Mouse (Mus musculus) liver, embryonic 14.5 days (tissue): ENCODE results near the gene Gm45785. TPM values are rescaled to one million over a fixed set of nuclear protein-coding genes. Genes with fewer than 3 reads are reported as not detected.

Source experiments
- ATAC-seq: fragments of 200-750 bp; cut with Nextera tagmentation; 2 replicates; pipeline ENCODE4 v1.8.0; 2017; ENCODE audit warnings: moderate number of reproducible peaks, mild to moderate bottlenecking, moderate library complexity; ENCODE audit not compliant: insufficient read depth
- DNase-seq, 3 experiments: peaks; one replicate each; pipeline ENCODE4 v3.0.0-alpha.2; 2012 to 2013; ENCODE audit warnings: low read depth in 3 of 3, low spot score in 3 of 3
- H3K27ac ChIP-seq: fragments of 300-500 bp; sonication (generic); 2 replicates; pipeline ENCODE4 v1.5.1; 2014; ENCODE audit warnings: moderate library complexity, mild to moderate bottlenecking, control low read depth, inconsistent platforms
- H3K27me3 ChIP-seq: fragments of 300-500 bp; sonication (generic); 2 replicates; pipeline ENCODE4 v1.6.1; 2014; ENCODE audit warnings: mild to moderate bottlenecking, low read length, moderate library complexity; ENCODE audit not compliant: control insufficient read depth, insufficient read depth
- H3K36me3 ChIP-seq: fragments of 300-500 bp; sonication (generic); replicated peaks from 2 replicates; pipeline ENCODE4 v1.6.1; 2014; ENCODE audit warnings: low read depth; ENCODE audit not compliant: control insufficient read depth, insufficient read depth
- H3K4me1 ChIP-seq, 2 experiments: fragments of 200-500 bp in 1 of 2; fragments of 300-500 bp in 1 of 2; sonication (generic) in 1 of 2; replicated peaks; 2 replicates each; pipeline ENCODE4 v1.6.1; 2012 to 2014; ENCODE audit warnings: antibody characterized with exemption in 1 of 2, inconsistent platforms in 1 of 2, low read length in 1 of 2; ENCODE audit not compliant: control insufficient read depth in 2 of 2, insufficient read depth in 2 of 2
- H3K4me2 ChIP-seq: fragments of 300-500 bp; sonication (generic); 2 replicates; pipeline ENCODE4 v1.6.1; 2014; ENCODE audit warnings: low read depth, mild to moderate bottlenecking, control low read depth, moderate library complexity
- H3K4me3 ChIP-seq, 2 experiments: fragments of 200-500 bp in 1 of 2; fragments of 300-500 bp in 1 of 2; sonication (generic) in 1 of 2; 2 replicates each; pipeline ENCODE4 v1.5.1; 2012 to 2014; ENCODE audit warnings: low read depth in 2 of 2, low read length in 2 of 2, mild to moderate bottlenecking in 2 of 2, control low read depth in 1 of 2, inconsistent platforms in 1 of 2, moderate library complexity in 1 of 2; ENCODE audit not compliant: insufficient read depth in 1 of 2
- H3K9ac ChIP-seq: fragments of 300-500 bp; sonication (generic); replicated peaks from 2 replicates; pipeline ENCODE4 v1.6.1; 2014; ENCODE audit warnings: mild to moderate bottlenecking, control low read depth, moderate library complexity
- H3K9me3 ChIP-seq: fragments of 300-500 bp; sonication (generic); 2 replicates; pipeline ENCODE4 v1.6.1; 2016; ENCODE audit warnings: low read length, mixed read lengths; ENCODE audit not compliant: control insufficient read depth
- CTCF ChIP-seq: IDR thresholded peaks from 2 replicates; pipeline ENCODE4 v1.5.1; 2016; ENCODE audit warnings: antibody characterized with exemption, low read depth, control low read depth
- EP300 ChIP-seq: IDR thresholded peaks from 2 replicates; pipeline ENCODE4 v1.6.1; 2016; ENCODE audit warnings: antibody characterized with exemption, low read depth
- WGBS: fragments of 180-500 bp; shearing (Covaris S2); extraction: QIAGEN DNeasy Blood & Tissue Kit; methylation state at CpG from one replicate; pipeline ENCODE4 v1.1.7; 2014; ENCODE audit not compliant: insufficient replicate concordance; 5-methylcytosine and 5-hydroxymethylcytosine counted together
- polyA plus RNA-seq, 2 experiments: library from polyadenylated mRNA; depleted of rRNA in 1 of 2; stranded (reverse) in 1 of 2; unstranded in 1 of 2; fragments of >200 nt; fragmentation: Nextera tagmentation in 1 of 2; extraction: Ambion mirVana in 1 of 2; gene quantifications; 2 replicates each; pipeline versions ENCODE4 v1.2.1 to v1.2.3; 2012 to 2014

The Gm45785 gene
- polyA plus RNA-seq, 2 experiments, result not detected

GRCm38 (mm10) chr7:140793541-140793940 lies 62.6 kb downstream of the Gm45785 start:
- H3K9me3 ChIP-seq, result no peaks in the 10 kb centered on the region
- TF ChIP-seq EP300 (no peak), CTCF (no peak)
- H3K27ac ChIP-seq, result no peak overlapping the region
- no peak for ATAC-seq
- H3K27me3 ChIP-seq, result no peaks in the 10 kb centered on the region
- no peak for DNase-seq
- no peak overlapping the region for H3K9ac ChIP-seq
- no peak overlapping the region for H3K4me2 ChIP-seq
- H3K4me3 ChIP-seq, result no peak overlapping the region
- H3K4me1 ChIP-seq, result no peaks in the 10 kb centered on the region
- no peaks in the 10 kb centered on the region for H3K36me3 ChIP-seq
- 46% methylated on average over 4 of the region's 4 CpGs for WGBS

DNA sequence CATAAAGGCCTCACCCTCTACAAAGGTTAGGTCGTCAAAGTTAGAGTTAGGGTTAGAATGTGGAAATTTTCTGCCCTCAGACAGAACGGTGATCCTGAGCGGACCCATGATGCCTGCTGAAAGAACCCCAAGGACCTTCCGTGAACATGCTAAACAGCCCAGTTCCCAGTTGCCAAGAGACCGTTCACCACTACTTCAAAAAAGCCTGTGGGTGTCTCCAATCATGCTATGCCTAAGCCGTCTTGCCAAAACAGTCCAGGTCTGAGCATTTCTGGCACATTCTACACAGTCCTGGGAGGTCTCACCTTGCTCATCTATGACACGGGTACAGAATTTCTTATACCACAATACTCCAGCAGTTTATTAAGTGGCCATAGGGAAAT lies 68.1 kb downstream of the Gm45785 start:
- no peak overlapping the region for H3K4me2 ChIP-seq
- H3K27me3 ChIP-seq, result no peaks in the 10 kb centered on the region
- H3K4me3 ChIP-seq, result no peak overlapping the region
- no peaks in the 10 kb centered on the region for H3K9me3 ChIP-seq
- H3K9ac ChIP-seq, result no peak overlapping the region
- H3K27ac ChIP-seq, result no peak overlapping the region
- TF ChIP-seq CTCF (no peak), EP300 (no peak)
- ATAC-seq (no peak), DNase-seq (no peak)
- no peaks in the 10 kb centered on the region for H3K36me3 ChIP-seq
- H3K4me1 ChIP-seq, result no peaks in the 10 kb centered on the region
- WGBS, result 62% methylated on average over 7 of the region's 7 CpGs

DNA sequence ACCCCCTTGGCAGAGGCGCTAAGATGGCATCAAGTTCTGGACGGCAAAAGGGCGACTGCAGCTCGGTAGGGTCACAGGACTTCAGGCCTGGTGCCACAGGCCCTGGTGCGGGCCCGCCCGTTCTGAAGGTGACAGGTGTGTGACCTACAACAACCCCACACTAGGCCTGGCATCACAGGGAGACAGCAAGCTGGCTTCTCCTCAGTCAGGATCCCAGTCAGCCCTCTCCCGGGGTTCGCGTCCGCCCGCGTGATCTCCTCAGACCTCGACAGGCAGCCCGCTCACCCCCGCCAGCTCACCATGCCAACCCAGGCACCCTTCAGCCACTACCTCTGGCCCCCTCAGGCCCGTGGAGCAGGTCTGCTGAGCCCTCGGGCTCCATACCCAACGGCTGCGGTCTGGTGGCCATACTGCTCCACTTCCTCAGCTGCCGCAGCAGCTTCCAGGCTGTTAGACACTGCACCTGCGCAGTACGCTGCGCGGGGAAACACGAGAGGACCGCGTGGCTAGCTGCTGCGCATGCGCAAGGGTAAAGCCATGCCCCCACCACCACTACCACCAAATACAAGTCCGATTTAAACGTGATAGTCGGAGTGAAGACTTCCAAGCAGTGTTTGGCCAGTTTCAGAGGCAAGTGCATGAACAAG lies 68.6 kb downstream of the Gm45785 start, which contains the start of gene Syce1:
Gene Syce1 (minus strand): TSS at position 447 of the 647 bp plus-strand sequence.
- Histone ChIP-seq H3K4me3 (no peak within 1 kb of the TSS), H3K36me3 (no peaks in the 10 kb centered on the region), H3K9ac (no peak within 1 kb of the TSS), H3K27me3 (no peaks in the 10 kb centered on the region), H3K9me3 (no peaks in the 10 kb centered on the region), H3K4me2 (no peak within 1 kb of the TSS), H3K4me1 (no peaks in the 10 kb centered on the region), H3K27ac (no peak within 1 kb of the TSS)
- 68% methylated on average over 33 of the region's 33 CpGs for WGBS
- DNase-seq, result no peak
- no peak for ATAC-seq
- TF ChIP-seq CTCF, result no peak
- no peak for TF ChIP-seq EP300

DNA sequence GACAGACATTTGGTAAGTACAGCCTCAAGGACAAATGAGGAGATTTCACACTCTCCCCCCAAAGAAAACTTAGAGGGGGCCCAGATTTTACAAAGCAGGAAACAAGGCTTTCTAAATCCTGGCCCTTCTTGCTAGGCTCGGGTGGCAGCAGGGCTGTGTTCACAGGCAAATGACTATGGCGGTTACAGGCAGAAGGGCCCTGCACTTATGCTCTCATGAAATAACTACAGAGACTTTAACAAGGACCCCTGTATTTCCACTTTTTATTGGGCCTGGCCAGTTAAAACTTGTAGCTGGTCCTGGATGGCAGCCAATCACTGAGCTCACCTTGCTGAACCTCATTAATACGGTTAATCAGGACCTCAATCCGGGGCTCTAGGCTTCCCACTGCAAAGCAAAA lies 75.6 kb downstream of the Gm45785 start:
- ATAC-seq (no peak), DNase-seq (no peak)
- no peak overlapping the region for H3K4me3 ChIP-seq
- no peaks in the 10 kb centered on the region for H3K27me3 ChIP-seq
- 59% methylated on average over 4 of the region's 4 CpGs for WGBS
- H3K36me3 ChIP-seq, result no peaks in the 10 kb centered on the region
- H3K9ac ChIP-seq, result no peak overlapping the region
- no peak overlapping the region for H3K4me2 ChIP-seq
- no peaks in the 10 kb centered on the region for H3K4me1 ChIP-seq
- no peak for TF ChIP-seq EP300
- no peak for TF ChIP-seq CTCF
- no peak overlapping the region for H3K27ac ChIP-seq
- no peaks in the 10 kb centered on the region for H3K9me3 ChIP-seq

Other genes with a start within 250 kb of the Gm45785 start
- gene Olfr61, start 227.4 kb downstream of the Gm45785 start, polyA plus RNA-seq (2012; rRNA removed), result not detected in 2 replicates
- gene Olfr61, start 227.4 kb downstream of the Gm45785 start, polyA plus RNA-seq (2014; fragmentation: Nextera tagmentation; extraction: Ambion mirVana), result not detected in 2 replicates
- gene Olfr53, start 209.9 kb downstream of the Gm45785 start, polyA plus RNA-seq (2012; rRNA removed), result not detected in 2 replicates
- not detected in 2 replicates for gene Olfr53, start 209.9 kb downstream of the Gm45785 start, polyA plus RNA-seq (2014; fragmentation: Nextera tagmentation; extraction: Ambion mirVana)
- gene Olfr539, start 196.4 kb downstream of the Gm45785 start, polyA plus RNA-seq (2012; rRNA removed), result not detected in 2 replicates
- not detected in 2 replicates for gene Olfr539, start 196.4 kb downstream of the Gm45785 start, polyA plus RNA-seq (2014; fragmentation: Nextera tagmentation; extraction: Ambion mirVana)
- not detected in 2 replicates for gene Olfr45, start 174.4 kb downstream of the Gm45785 start, polyA plus RNA-seq (2012; rRNA removed)
- gene Olfr45, start 174.4 kb downstream of the Gm45785 start, polyA plus RNA-seq (2014; fragmentation: Nextera tagmentation; extraction: Ambion mirVana), result not detected in 2 replicates
- not detected in 2 replicates for gene Olfr541, start 159.1 kb downstream of the Gm45785 start, polyA plus RNA-seq (2012; rRNA removed)
- gene Olfr541, start 159.1 kb downstream of the Gm45785 start, polyA plus RNA-seq (2014; fragmentation: Nextera tagmentation; extraction: Ambion mirVana), result not detected in 2 replicates
- 0.07 and 0.14 TPM in 2 replicates for gene Cyp2e1, start 92.6 kb downstream of the Gm45785 start, polyA plus RNA-seq (2012; rRNA removed)
- gene Cyp2e1, start 92.6 kb downstream of the Gm45785 start, polyA plus RNA-seq (2014; fragmentation: Nextera tagmentation; extraction: Ambion mirVana), result 0.17 and 0.18 TPM in 2 replicates
- gene Syce1, start 68.5 kb downstream of the Gm45785 start, polyA plus RNA-seq (2012; rRNA removed), result 0.08 and 0.09 TPM in 2 replicates
- gene Syce1, start 68.5 kb downstream of the Gm45785 start, polyA plus RNA-seq (2014; fragmentation: Nextera tagmentation; extraction: Ambion mirVana), result not detected in 2 replicates
- 0.06 and 0.10 TPM in 2 replicates for gene Zfp941, start 34.2 kb downstream of the Gm45785 start, polyA plus RNA-seq (2012; rRNA removed)
- gene Zfp941, start 34.2 kb downstream of the Gm45785 start, polyA plus RNA-seq (2014; fragmentation: Nextera tagmentation; extraction: Ambion mirVana), result 0.10 and 0.25 TPM in 2 replicates
- gene Urah, start 21.3 kb downstream of the Gm45785 start, polyA plus RNA-seq (2012; rRNA removed), result 8.3 and 9.1 TPM in 2 replicates
- 19.3 and 22.8 TPM in 2 replicates for gene Urah, start 21.3 kb downstream of the Gm45785 start, polyA plus RNA-seq (2014; fragmentation: Nextera tagmentation; extraction: Ambion mirVana)
- gene Scgb1c1, start 10.8 kb downstream of the Gm45785 start, polyA plus RNA-seq (2012; rRNA removed), result not detected in 2 replicates
- not detected in 2 replicates for gene Scgb1c1, start 10.8 kb downstream of the Gm45785 start, polyA plus RNA-seq (2014; fragmentation: Nextera tagmentation; extraction: Ambion mirVana)
- gene Odf3, start 8.5 kb downstream of the Gm45785 start, polyA plus RNA-seq (2012; rRNA removed), result not detected in 2 replicates
- gene Odf3, start 8.5 kb downstream of the Gm45785 start, polyA plus RNA-seq (2014; fragmentation: Nextera tagmentation; extraction: Ambion mirVana), result not detected in 2 replicates
- gene Ric8a, start 626 bp upstream of the Gm45785 start, polyA plus RNA-seq (2012; rRNA removed), result 14.4 and 17.9 TPM in 2 replicates
- 19.1 and 19.7 TPM in 2 replicates for gene Ric8a, start 626 bp upstream of the Gm45785 start, polyA plus RNA-seq (2014; fragmentation: Nextera tagmentation; extraction: Ambion mirVana)
- 8.3 and 11.6 TPM in 2 replicates for gene Bet1l, start 1.2 kb upstream of the Gm45785 start, polyA plus RNA-seq (2012; rRNA removed)
- gene Bet1l, start 1.2 kb upstream of the Gm45785 start, polyA plus RNA-seq (2014; fragmentation: Nextera tagmentation; extraction: Ambion mirVana), result 20.6 and 21.1 TPM in 2 replicates
- 39.8 and 50.8 TPM in 2 replicates for gene Psmd13, start 25.6 kb upstream of the Gm45785 start, polyA plus RNA-seq (2012; rRNA removed)
- gene Psmd13, start 25.6 kb upstream of the Gm45785 start, polyA plus RNA-seq (2014; fragmentation: Nextera tagmentation; extraction: Ambion mirVana), result 90.5 and 92.6 TPM in 2 replicates
- 13.7 and 14.0 TPM in 2 replicates for gene Sirt3, start 26.0 kb upstream of the Gm45785 start, polyA plus RNA-seq (2012; rRNA removed)
- 14.4 and 14.7 TPM in 2 replicates for gene Sirt3, start 26.0 kb upstream of the Gm45785 start, polyA plus RNA-seq (2014; fragmentation: Nextera tagmentation; extraction: Ambion mirVana)
- gene Cox8b, start 44.1 kb upstream of the Gm45785 start, polyA plus RNA-seq (2012; rRNA removed), result not detected in 2 replicates
- not detected in 2 replicates for gene Cox8b, start 44.1 kb upstream of the Gm45785 start, polyA plus RNA-seq (2014; fragmentation: Nextera tagmentation; extraction: Ambion mirVana)
- gene Nlrp6, start 64.6 kb upstream of the Gm45785 start, polyA plus RNA-seq (2012; rRNA removed), result 6.3 and 6.5 TPM in 2 replicates
- 2.6 and 3.2 TPM in 2 replicates for gene Nlrp6, start 64.6 kb upstream of the Gm45785 start, polyA plus RNA-seq (2014; fragmentation: Nextera tagmentation; extraction: Ambion mirVana)
- 7.2 TPM in 2 replicates for gene Pgghg, start 85.1 kb upstream of the Gm45785 start, polyA plus RNA-seq (2012; rRNA removed)
- 4.5 and 4.9 TPM in 2 replicates for gene Pgghg, start 85.1 kb upstream of the Gm45785 start, polyA plus RNA-seq (2014; fragmentation: Nextera tagmentation; extraction: Ambion mirVana)
- 0.17 and 0.33 TPM in 2 replicates for gene Ifitm5, start 94.0 kb upstream of the Gm45785 start, polyA plus RNA-seq (2012; rRNA removed)
- gene Ifitm5, start 94.0 kb upstream of the Gm45785 start, polyA plus RNA-seq (2014; fragmentation: Nextera tagmentation; extraction: Ambion mirVana), result 0.30 and 0.32 TPM in 2 replicates
- not detected in 2 replicates for gene Gm45717, start 99.6 kb upstream of the Gm45785 start, polyA plus RNA-seq (2012; rRNA removed)
- gene Gm45717, start 99.6 kb upstream of the Gm45785 start, polyA plus RNA-seq (2014; fragmentation: Nextera tagmentation; extraction: Ambion mirVana), result not detected in 2 replicates
- 217 and 258 TPM in 2 replicates for gene Ifitm2, start 99.7 kb upstream of the Gm45785 start, polyA plus RNA-seq (2012; rRNA removed)
- 405 and 432 TPM in 2 replicates for gene Ifitm2, start 99.7 kb upstream of the Gm45785 start, polyA plus RNA-seq (2014; fragmentation: Nextera tagmentation; extraction: Ambion mirVana)
- 34.2 and 35.7 TPM in 2 replicates for gene Ifitm1, start 110.9 kb upstream of the Gm45785 start, polyA plus RNA-seq (2012; rRNA removed)
- gene Ifitm1, start 110.9 kb upstream of the Gm45785 start, polyA plus RNA-seq (2014; fragmentation: Nextera tagmentation; extraction: Ambion mirVana), result 20.2 and 30.9 TPM in 2 replicates
- gene Ifitm3, start 154.4 kb upstream of the Gm45785 start, polyA plus RNA-seq (2012; rRNA removed), result 27.8 and 30.8 TPM in 2 replicates
- 61.5 and 73.5 TPM in 2 replicates for gene Ifitm3, start 154.4 kb upstream of the Gm45785 start, polyA plus RNA-seq (2014; fragmentation: Nextera tagmentation; extraction: Ambion mirVana)
- gene Ifitm6, start 161.6 kb upstream of the Gm45785 start, polyA plus RNA-seq (2012; rRNA removed), result 8.3 and 9.2 TPM in 2 replicates
- gene Ifitm6, start 161.6 kb upstream of the Gm45785 start, polyA plus RNA-seq (2014; fragmentation: Nextera tagmentation; extraction: Ambion mirVana), result 6.0 and 9.6 TPM in 2 replicates
- gene Gm17387, start 172.8 kb upstream of the Gm45785 start, polyA plus RNA-seq (2012; rRNA removed), result not detected in 2 replicates
- not detected in 2 replicates for gene Gm17387, start 172.8 kb upstream of the Gm45785 start, polyA plus RNA-seq (2014; fragmentation: Nextera tagmentation; extraction: Ambion mirVana)
- 0.64 and 0.84 TPM in 2 replicates for gene B4galnt4, start 204.8 kb upstream of the Gm45785 start, polyA plus RNA-seq (2012; rRNA removed)
- 0.39 and 0.68 TPM in 2 replicates for gene B4galnt4, start 204.8 kb upstream of the Gm45785 start, polyA plus RNA-seq (2014; fragmentation: Nextera tagmentation; extraction: Ambion mirVana)
- 0.33 and 0.51 TPM in 2 replicates for gene Pkp3, start 221.9 kb upstream of the Gm45785 start, polyA plus RNA-seq (2012; rRNA removed)
- gene Pkp3, start 221.9 kb upstream of the Gm45785 start, polyA plus RNA-seq (2014; fragmentation: Nextera tagmentation; extraction: Ambion mirVana), result 0.36 and 0.80 TPM in 2 replicates
- 9.8 and 10.8 TPM in 2 replicates for gene Sigirr, start 244.2 kb upstream of the Gm45785 start, polyA plus RNA-seq (2012; rRNA removed)
- gene Sigirr, start 244.2 kb upstream of the Gm45785 start, polyA plus RNA-seq (2014; fragmentation: Nextera tagmentation; extraction: Ambion mirVana), result 16.0 and 18.4 TPM in 2 replicates